Mouse (Mus musculus): ENCODE results near the gene Sned1.
"Not testable (repeated sequence)": the region's sequence is repeated elsewhere in the genome, so short reads cannot be mapped to it uniquely, and the experiment has no call there.

The Sned1 gene

DNA sequence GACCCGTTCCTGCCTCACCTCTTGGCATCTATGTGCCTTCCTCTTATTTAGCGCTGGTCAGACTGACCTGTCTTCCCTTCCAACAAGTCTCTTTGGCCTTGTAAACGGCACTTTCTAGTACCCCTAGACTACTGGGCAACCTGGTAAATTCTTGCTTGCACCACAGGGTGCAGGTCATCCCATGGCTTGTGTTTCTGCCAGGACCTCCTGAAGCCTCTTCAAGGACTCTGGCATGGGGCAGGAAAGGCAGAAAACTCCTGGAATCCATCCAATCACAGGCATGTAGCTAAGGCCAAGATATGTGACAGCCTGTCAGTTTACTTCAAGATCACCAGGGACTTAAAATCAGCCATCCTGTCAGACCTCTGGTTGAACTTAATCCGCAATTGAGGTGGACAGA, 6.0 kb upstream of the Sned1 start:
- DNase-seq = no peak

DNA sequence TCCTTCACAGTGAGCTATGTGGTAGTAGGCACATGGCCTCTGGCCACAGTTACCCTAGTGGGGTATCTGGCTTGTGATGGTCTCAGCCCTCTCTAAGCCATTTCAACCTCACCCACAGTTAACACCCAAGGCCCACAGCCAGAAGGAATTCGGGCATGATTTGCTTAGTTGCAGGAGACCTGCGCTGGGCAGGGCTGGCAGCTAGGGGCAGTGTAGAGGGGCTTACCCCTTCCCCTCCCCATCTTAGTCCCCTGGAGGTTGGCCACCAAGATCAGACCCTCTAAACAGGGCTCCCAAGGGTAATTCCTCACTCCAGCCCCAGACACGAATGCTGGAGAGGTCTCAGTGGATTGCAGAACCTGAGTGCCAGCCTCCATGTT, 894 bp downstream of the Sned1 start:
- peak in 1 of 2 experiments; percentile 41 for DNase-seq

DNA sequence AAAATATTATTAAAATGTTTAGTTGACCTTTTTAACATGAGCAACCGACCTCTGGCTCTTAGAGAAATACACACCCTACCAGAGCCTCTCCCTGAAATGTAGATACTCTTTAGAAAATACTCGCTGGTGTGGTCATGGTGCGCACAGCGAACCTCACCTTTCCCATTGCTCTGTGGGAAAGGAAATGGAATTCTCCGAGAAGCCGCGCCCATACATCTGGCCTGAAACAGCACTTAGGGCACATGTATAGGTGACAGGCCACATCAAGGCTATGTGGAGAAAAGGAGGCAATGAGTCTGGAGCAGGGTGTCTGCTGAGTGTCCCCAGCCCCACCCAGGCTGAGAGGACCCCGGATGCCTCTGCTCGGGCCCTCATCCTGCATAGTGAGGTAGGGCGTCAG, 2.0 kb downstream of the Sned1 start:
- no peak for DNase-seq

DNA sequence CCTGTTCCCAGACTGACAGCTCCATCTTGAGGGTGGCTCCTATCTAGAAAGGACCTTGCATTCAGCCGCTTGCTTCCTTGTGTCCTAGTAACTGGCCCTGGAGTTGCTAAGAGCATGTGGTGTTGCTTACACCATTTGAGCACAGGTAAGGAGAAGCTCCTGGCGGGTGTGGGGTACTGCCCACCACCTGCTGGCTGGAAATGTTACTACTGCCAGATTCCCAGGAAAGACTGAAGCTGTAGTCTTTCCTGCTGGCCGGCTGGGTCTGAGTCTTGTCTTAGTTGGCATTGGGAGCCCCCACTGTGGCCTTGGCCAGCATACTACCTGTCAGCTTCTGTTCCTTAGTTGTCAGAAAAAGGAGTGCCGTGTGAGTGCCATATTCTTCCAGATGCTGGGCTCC, 2.6 kb downstream of the Sned1 start:
- DNase-seq = peak; percentile 26 to 60

DNA sequence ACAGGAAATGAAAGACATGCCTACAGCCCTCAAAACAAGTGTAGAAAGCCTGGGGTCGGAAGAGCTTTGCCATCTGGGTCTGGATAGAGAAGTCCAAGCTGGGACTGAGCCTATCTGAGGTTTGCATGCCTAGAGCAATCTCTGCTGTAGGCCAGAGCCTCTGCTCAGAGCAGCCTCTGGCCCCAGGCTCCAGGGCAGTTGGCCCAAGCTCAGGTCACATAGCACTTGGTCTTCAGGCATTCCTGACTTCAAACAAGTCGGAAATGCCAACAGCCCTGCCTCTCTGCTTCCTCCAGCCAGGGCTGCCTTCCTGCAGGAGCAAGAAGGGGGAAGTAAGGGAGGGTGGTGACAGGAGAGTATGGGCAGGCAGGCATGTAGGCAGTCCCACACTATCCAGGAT, 10.3 kb downstream of the Sned1 start:
- DNase-seq = peak; percentile 36 to 54

DNA sequence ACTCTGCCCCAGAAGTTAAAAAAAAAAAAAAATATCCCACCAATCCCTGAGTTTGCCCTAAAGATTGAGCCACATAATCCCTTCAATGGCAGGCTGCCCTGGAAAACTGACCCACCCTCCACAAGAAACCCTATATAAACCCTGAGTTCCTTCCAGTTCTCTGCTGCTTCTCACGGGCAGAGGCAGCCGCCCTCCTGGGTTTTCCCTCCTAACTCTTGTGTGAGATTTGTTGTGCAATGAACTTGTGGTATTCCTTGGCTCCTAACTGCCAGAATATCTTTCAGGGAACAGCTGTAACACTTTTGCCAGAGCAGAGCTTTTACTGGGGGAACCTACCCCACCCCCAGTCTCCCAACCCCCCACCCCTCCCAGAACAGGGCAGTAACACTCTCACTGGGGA, 16.9 kb downstream of the Sned1 start:
- no peak for DNase-seq

DNA sequence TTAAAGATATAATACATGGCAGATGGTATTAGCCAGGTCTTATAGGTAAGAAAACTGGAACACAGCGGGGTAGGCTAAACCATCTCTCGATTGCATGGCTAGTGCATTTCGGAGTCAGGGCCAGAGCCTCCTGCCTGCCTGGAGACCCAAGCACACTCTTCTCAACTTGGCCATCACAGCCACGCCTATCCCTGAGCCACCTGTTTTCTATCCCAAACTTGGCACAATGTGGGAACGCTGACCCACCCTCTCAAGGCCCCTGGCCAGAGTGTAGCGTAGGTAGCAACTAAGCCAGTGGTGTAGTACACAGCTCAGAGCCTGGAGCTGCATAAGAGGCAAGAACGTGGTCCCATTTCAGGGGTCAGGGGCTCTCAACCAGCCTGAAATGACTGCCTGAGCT, 20.1 kb downstream of the Sned1 start:
- DNase-seq = no peak

DNA sequence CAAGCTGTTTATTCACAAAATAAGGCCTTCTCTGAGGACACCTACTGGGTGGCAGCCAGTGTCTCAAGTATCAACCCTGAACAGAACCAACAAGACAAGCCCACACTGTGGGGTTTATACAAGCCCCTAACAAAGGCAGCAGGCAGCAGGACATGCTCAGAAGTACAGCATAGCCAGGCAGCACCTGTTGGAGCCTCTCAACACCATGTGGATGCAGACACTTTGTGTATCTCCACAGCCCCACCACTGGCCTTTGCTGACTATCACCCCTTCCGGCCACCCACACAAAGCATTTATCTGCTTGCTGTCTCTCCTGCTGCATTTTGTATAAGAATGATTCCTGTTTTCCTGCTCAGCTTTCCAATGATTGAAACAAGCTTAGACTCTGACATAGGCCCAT, 21.9 kb downstream of the Sned1 start:
- DNase-seq = no peak

DNA sequence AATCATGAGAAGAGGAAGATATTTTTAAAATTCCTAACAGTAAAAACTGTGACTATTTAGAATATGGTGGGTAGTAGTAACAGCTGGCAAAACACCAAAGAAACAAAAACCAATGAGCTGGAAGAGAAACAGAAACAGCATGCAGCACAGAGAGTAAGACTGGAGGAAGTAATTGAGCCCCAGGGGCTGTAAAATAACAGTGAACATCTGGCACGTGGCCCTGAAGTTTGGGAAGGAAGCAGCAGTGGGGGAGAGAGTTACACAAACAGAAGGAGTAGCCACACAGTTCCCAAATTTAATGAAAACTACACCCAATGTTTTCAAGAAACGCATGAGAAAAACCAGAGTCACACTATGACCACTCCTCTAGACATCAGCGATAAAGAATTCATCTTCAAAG, 31.6 kb downstream of the Sned1 start:
- peak in 1 of 2 experiments; percentile 24 for DNase-seq

DNA sequence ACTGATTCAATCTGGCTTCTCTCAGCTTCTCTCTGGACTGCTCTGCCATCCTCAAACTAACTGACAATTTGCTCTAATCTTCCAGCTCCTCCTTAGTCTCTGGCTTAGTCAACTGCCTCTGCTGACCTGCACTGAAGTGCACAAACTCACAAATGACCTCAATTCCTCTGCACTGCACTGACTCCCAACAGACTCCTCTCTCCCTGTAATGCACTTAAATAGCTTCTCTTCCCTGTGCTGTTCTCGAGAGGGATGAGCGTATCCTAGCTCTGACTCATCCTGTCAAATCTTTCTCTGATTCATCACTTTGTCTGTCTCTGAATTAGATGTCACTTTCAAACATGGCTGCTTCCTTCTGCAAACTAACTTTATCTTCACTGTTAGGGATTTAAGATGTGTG, 32.6 kb downstream of the Sned1 start:
- DNase-seq = no peak

DNA sequence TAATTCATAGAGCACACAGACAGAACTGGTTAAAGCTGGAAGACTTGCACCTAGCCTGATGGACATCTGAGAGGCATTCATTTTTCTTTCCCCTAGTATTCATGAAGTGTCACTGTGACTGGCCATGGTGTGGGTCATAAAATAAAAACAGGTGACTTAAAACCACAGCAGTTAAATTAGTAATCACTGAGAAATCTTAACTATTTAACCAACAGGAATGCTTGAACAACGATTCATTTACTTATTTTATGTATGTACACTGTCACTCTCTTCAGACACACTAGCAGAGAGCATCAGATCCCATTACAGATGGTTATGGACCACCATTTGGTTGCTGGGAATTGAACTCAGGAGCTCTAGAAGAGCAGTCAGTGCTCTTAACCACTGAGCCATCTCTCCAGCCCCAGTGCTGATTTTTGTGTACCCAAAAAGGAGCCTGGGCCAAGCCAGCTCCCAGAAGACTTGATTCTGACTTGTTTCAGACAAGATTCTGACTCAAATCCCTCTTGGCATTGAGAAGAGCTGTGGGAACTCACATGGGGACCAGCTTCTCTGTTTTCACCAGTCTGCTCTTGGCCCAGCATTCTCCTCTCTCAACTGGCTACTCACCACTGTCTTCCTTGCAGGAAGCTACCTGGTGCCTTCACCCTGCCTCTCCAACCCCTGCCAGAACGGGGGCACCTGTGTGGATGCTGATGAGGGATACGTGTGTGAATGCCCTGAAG, 35.0 kb downstream of the Sned1 start:
- DNase-seq = no peak

DNA sequence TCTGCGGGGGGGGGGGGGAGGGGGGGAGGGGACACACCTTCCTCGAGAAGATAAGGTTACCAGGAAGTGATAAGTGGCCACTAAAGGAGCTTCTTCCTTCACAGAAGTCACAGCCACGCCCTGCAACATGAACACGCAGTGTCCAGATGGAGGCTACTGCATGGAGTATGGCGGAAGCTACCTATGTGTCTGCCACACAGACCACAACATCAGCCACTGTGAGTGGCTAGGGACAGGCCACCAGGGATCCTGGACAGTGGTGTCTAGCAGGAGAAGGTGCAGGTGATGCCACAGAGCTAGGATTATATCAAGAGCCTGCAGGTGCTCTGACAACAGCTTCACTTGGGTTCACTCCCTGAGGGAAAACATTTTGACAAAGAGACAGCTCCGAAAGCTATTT, 36.1 kb downstream of the Sned1 start:
- no peak for DNase-seq

DNA sequence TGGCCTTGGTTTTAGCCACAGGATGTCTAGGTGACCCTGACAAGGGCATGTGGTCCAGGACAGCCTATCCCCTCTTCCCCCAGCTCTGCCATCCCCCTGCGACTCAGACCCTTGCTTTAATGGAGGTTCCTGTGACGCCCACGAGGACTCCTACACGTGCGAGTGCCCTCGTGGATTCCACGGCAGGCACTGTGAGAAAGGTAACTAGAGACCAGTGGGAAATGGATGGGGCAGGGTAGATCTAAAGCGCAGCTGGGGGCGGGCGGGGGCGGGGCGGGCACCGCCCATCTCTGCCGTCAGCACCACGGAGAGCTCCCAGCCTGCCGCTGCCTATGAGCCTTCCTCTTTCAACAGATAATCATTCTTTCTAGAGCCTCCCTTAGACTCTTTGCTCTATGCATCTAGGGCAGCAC, 36.8 kb downstream of the Sned1 start:
- DNase-seq = peak; percentile 19 to 74

DNA sequence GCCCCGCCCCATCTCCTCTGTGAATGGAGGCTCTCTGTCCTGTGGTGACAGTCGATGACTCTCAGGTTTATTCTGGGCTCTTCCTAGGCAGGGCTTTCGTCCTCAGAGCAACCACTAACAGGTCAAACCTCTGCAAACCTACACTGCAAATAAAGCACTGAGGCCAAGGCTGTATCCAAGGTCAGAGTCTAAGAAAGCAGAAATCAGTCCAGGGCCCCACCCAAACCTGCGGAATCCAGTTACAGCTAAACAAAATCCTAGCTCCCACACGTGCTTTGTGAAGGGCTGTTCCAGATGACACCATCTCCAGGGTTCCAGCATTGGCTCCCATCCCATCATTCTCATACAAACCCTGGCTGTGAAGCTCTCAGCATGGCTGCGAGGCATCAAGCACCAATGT, 39.9 kb downstream of the Sned1 start:
- no peak for DNase-seq

DNA sequence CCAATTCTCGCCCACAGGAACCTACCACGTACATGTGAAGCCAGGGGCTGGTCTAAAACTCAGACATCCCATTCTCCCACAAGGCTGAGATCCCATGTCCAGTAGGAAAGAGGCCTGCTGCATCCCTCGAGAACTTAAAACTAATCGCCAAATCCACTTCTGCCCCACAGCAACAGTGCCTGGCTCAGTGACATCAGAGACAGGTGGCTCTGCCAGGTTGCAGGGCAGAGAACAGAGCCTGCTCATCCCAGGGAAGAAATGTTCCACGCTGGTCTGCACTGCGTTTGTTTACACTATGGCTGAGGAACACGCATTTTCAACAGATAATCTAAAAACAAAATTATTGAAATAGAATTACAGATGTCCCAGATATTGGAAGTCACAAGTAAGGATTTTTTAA, 41.4 kb downstream of the Sned1 start:
- no peak for DNase-seq

DNA sequence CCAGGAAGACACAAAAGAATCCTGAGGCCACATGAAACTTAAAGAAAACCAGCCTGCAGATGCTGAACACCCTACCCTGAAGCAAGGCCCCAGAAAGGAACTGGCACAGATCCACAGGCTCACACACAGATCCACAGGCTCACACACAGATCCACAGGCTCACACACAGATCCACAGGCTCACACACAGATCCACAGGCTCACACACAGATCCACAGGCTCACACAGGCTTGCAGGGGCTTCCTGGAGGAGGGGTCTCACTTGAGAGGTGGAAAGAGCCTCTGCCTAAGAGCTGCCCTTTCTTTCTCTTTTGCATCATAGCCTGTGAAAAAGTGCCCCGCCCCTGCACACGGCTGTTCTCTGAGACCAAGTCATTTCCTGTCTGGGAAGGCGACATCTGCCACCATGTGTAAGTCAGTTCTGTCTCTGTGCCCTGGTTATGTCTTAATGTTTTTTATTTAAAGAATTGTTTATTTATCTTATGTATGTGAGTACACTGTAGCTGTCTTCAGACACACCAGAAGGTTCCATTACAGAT, 54.1 kb downstream of the Sned1 start:
- DNase-seq = no peak

DNA sequence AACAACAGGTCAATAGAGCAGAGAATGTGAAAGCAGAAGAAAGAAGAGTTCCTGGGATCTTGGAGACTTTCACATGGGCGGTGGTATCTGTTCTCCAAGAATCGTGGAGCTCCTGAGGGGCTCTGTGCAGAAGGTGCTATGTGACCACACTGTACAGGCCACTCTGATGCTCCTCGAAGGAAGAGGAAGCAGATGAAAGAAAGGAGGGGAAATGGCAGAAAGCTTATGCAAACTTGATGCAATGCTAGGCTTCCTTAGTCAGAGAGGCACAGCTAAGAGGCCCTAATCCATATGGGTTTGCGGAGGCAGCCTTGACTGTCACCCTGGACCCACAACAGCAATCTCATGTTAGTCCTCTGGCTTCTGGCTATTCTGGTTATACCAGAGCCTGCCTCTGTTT, 55.3 kb downstream of the Sned1 start:
- no peak for DNase-seq

DNA sequence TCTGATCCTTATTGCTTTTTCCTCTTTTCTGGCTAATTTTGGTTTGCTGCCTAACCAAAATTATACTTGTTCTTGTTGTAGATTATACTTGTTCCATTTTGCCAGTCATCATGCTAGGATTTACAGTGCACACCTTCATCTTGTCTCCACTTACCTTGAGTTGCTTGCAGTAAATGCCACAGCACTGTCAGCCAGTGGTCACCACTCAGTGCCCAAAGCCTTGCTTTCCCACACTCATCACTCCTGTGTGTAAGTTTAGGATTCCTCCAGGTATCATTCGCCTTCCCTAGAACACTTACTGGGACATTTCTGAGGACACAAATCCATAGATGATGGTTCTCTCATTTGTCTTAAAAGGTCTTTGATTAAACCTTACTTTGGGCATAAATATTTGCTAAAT, 56.0 kb downstream of the Sned1 start:
- no peak for DNase-seq

DNA sequence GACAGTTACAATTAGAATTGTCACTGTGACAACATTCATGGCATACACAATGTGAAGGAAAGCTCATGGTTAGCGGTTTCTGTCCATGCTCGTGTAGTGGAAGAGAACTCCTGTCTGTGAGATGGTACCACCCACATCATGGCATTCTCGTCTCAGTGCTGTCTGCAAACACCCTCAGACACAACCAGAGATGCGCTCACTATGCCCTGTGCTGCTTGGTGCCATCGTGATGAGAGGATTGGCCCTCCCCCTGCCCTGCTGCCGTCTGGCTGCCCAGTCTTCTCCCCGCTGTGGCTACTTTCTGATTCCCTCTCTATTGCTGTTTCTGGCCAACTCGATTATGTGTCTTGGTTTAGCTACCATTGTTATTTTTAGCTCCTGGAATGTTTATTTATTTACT, 56.4 kb downstream of the Sned1 start:
- no peak for DNase-seq

DNA sequence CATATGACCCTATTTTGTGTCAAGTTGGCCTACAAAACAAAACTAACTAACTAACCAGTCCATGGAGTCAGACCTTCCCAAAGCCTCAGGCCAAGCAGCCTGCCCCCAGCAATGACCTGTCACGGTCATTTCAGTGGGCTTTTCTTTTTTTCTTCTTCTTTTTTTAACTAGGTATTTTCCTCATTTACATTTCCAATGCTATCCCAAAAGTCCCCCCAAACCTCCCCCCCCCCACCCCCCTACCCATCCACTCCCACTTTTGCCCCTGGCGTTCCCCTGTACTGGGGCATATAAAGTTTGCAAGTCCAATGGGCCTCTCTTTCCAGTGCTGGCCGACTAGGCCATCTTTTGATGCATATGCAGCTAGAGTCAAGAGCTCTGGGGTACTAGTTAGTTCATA, 58.9 kb downstream of the Sned1 start:
- not testable (repeated sequence) for DNase-seq

DNA sequence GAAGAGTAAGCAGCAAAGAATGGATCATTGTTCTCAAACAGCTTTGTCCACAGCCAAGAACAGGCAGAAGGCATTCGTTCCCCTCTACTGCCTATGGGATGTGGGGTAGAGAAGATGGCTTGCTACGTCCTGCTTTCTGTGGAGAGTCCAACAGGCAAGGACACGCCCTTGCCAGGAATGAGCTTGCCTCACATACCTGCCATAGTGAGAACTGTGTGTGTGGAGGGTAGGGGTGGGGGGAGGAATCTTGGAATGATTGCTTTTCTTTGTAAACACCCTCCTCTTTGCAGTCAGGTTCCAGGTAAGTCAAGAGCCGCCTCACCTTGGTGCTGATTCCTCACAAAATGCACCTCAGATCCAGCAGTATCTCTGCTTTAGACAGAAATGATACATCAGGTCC, 64.2 kb downstream of the Sned1 start:
- no peak for DNase-seq

DNA sequence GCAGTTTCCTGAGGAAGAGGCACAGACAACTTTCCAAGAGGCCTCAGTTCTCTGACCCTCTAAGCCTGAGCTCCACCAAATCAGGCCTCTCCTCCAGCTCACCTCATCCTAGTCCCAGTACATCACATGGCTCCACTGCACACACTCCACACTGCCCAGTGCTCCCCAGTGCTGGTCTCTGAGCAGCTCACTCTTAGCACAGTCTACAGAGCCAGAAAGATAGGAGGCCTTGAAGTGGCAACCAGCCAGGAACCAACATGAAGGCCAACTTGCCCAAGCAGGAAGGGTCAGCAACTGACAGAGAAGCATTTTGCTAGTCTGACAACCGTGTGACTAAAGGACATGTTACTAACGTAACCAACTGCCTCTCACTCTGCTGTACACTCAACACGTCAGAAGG, 64.9 kb downstream of the Sned1 start:
- DNase-seq = no peak

DNA sequence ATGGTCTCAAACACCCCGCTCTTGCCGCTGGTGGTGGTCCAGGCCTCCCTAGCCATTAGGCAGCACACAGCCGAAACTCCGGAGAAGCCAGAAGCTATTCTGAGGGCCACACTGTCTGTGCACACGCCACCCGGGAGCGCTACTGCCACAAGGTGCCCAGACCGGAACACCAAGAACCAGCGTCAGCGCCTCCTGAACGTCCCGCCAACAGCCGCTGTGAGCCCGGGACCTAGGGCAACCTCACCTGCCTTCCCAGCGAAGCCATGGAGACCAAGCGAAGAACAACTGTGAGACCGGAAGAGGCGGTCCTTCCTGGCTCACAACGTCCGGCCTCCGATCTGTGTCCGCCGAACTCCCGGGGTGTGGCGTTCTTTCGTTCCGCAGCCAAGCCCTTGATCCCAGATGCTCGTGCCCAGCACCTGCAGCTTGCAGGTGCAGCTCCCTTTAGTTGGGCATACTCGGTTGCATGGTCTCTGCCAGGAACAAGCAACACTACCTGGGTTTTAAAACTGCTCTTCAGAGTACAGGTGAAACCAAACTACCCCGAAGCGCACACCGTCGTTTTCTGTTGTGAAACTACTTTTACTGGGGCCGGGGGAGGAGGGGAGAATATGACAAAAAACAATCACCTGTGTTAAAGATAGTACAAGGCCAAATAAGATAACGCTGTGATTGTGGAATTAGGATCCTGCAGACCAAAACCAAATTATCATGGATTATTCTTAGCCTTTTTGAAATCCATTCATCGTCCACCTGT, 70.1 kb downstream of the Sned1 start, which contains the start of gene Mterf4:
Mterf4 (minus strand) TSS at position 335 of the 757 bp plus-strand sequence.
- DNase-seq = peak; percentile 85 to 89

DNA sequence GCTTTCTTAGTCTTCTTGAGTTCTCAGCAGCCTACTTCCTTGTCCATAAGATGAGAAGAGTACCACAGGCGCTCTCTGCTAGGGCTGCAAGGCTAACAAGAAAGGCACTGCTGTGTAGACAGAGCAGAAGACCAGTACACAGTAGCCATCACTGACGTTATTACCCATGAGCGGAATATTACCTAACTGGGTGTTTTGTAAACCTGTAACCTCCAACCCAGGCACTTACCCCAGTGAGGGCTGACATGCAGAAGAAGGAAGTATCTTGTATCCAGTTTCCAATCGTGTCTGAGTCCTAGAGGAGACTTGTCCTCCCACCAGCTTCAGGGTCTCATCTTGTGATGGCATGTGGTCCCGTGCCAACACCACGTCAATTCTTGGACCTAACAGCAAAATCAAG, 88.3 kb downstream of the Sned1 start:
- DNase-seq = no peak
